Mouse (Mus musculus) forebrain, embryonic 14.5 days (tissue): ENCODE measurements around the gene B3gat3. TPM values are rescaled to one million over a fixed set of nuclear protein-coding genes. Genes with fewer than 3 reads are reported as not detected.

ENCODE experiments used
- ATAC-seq: fragments of 200-750 bp; cut with Nextera tagmentation; 2 replicates; pipeline ENCODE4 v1.8.0; 2017; ENCODE audit warnings: mild to moderate bottlenecking, moderate library complexity
- DNase-seq: peaks from one replicate; pipeline ENCODE4 v3.0.0-alpha.2; 2015; ENCODE audit warnings: low spot score
- H3K27ac ChIP-seq: fragments of 300-500 bp; sonication (generic); 2 replicates; pipeline ENCODE4 v1.5.1; 2014; ENCODE audit warnings: low read depth, mild to moderate bottlenecking, control low read depth, low read length, moderate library complexity
- H3K27me3 ChIP-seq: fragments of 300-500 bp; sonication (generic); replicated peaks from 2 replicates; pipeline ENCODE4 v1.6.1; 2014; ENCODE audit warnings: low read length, control low read depth, mixed read lengths; ENCODE audit not compliant: control insufficient read depth, insufficient read depth
- H3K36me3 ChIP-seq: fragments of 300-500 bp; sonication (generic); 2 replicates; pipeline ENCODE4 v1.6.1; 2014; ENCODE audit warnings: low read length, control low read depth; ENCODE audit not compliant: control insufficient read depth, insufficient read depth
- H3K4me1 ChIP-seq: fragments of 300-500 bp; sonication (generic); 2 replicates; pipeline ENCODE4 v1.6.1; 2014; ENCODE audit warnings: antibody characterized with exemption, low read length, control low read depth; ENCODE audit not compliant: control insufficient read depth, insufficient read depth
- H3K4me2 ChIP-seq: fragments of 300-500 bp; sonication (generic); 2 replicates; pipeline ENCODE4 v1.6.1; 2014; ENCODE audit warnings: mild to moderate bottlenecking, control low read depth, low read length
- H3K4me3 ChIP-seq: fragments of 300-500 bp; sonication (generic); 2 replicates; pipeline ENCODE4 v1.5.1; 2014; ENCODE audit warnings: low read depth, low read length, control low read depth
- H3K9ac ChIP-seq: fragments of 300-500 bp; sonication (generic); 2 replicates; pipeline ENCODE4 v1.6.1; 2014; ENCODE audit warnings: mild to moderate bottlenecking, low read length, control low read depth, moderate library complexity
- H3K9me3 ChIP-seq: fragments of 300-500 bp; sonication (generic); replicated peaks from 2 replicates; pipeline ENCODE4 v1.6.1; 2016; ENCODE audit warnings: low read length, control low read depth, mixed read lengths; ENCODE audit not compliant: control insufficient read depth
- WGBS: fragments of 180-500 bp; shearing (Covaris S2); extraction: QIAGEN DNeasy Blood & Tissue Kit; methylation state at CpG from one replicate; pipeline ENCODE4 v1.1.7; 2014; 5-methylcytosine and 5-hydroxymethylcytosine counted together
- polyA plus RNA-seq: library from polyadenylated mRNA; unstranded; fragments of >200 nt; fragmentation: Nextera tagmentation; extraction: Ambion mirVana; gene quantifications from 2 replicates; pipeline ENCODE4 v1.2.1, GENCODE M21; 2014

B3gat3 gene
- polyA plus RNA-seq, 1 experiment from 2014 or later: 53.3 TPM

DNA sequence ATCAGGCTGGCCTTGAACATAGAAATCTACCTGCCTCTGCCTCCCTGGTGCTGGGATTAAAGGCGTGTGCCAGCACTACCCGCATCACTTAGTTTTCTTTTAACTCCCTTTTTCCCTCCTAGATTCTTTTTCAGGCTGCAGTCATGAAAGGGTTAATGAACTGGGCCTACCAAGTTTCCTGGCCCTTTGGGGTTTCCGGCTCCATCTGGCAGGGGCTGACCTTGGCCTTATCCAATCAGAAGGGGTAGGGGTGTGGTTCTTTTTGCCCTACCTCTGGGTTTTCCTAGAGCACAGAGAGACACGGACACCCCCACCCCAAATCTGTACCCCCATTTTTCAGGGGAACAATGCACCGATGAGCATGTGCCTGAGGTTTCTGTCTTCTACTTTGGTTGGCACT lies 24.6 kb downstream of the B3gat3 start:
- WGBS: 31% methylated on average over 5 of the region's 5 CpGs
- Histone ChIP-seq H3K9me3 (no peaks in the 10 kb centered on the region), H3K27me3 (no peaks in the 10 kb centered on the region), H3K36me3 (peaks cover 56% of the 10 kb centered on the region), H3K4me2 (peak overlapping the region; percentile 33; the same call in 1 of the 2 replicates), H3K4me1 (peaks cover 25% of the 10 kb centered on the region), H3K9ac (peak overlapping the region; percentile 46), H3K27ac (no peak overlapping the region), H3K4me3 (no peak overlapping the region)
- peak; percentile 71 for DNase-seq
- ATAC-seq: no peak

DNA sequence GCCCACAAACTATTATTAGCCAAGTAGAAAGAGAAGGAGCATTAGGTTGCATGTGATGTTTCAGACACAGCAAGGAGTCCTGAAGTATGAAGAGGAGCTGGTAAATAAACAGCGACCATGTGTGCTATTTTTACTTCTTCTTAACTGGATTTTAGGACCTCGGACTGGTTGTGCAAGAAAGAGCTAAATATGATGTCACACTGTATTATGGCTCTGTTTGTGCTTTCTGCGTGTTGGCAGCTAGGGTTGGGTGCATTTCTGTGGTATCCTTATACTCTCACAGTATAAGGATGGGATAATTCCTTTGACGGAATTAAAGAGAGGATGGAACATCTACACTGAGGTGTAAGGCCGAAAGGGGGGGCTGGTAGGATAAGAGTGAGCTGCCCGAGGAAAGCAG lies 25.1 kb downstream of the B3gat3 start:
- ATAC-seq (no peak), DNase-seq (no peak)
- Histone ChIP-seq H3K4me1 (peaks cover 25% of the 10 kb centered on the region), H3K4me2 (peak overlapping the region; percentile 33; the same call in 1 of the 2 replicates), H3K27me3 (no peaks in the 10 kb centered on the region), H3K27ac (no peak overlapping the region), H3K36me3 (peaks cover 59% of the 10 kb centered on the region), H3K4me3 (no peak overlapping the region), H3K9ac (peak overlapping the region; percentile 46), H3K9me3 (no peaks in the 10 kb centered on the region)
- 91% methylated on average over 6 of the region's 6 CpGs for WGBS

DNA sequence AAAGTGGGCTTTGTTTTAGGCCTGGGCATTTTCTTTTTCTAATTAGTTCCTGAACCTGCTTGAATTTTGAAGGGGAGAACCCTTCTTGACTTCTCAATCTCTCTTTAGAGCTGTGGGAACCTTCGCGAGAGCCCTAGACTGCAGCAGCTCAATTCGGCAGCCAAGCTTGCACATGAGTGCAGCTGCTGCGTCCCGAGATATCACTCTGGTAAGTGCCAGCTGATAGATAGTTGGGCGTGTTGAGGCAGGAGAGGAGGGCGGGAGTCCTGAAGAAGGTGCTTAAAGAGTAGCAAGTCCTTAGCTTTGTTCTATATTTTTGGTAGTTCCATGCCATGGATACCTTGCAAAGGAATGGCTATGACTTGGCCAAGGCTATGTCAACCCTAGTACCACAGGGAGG lies 26.8 kb downstream of the B3gat3 start:
- no peak overlapping the region for H3K4me3 ChIP-seq
- H3K4me1 ChIP-seq: peaks cover 21% of the 10 kb centered on the region
- H3K9ac ChIP-seq: no peak overlapping the region
- H3K27me3 ChIP-seq: no peaks in the 10 kb centered on the region
- no peak for ATAC-seq
- 95% methylated on average over 7 of the region's 7 CpGs for WGBS
- H3K4me2 ChIP-seq: no peak overlapping the region
- H3K27ac ChIP-seq: no peak overlapping the region
- DNase-seq: no peak
- no peaks in the 10 kb centered on the region for H3K9me3 ChIP-seq
- peaks cover 76% of the 10 kb centered on the region for H3K36me3 ChIP-seq

DNA sequence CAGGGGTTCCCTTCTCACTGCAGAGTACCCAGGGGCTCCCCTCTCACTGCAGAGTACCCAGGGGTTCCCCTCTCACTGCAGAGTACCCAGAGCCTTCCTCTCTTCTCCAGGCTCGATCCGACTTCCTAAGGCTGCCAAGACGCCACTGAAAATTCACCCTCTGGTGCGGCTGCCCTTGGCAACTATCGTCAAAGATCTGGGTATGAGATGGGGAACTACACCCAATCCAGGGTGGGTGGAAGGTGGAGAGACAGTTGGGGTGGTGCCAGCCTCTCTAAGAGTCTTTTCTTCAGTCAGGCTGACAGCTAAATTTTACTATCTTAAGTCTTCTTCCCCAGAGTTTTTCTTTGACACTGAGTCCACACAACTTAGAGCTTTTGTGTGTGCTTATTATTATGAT lies 30.0 kb downstream of the B3gat3 start:
- Histone ChIP-seq H3K27me3 (no peaks in the 10 kb centered on the region), H3K9ac (no peak overlapping the region), H3K9me3 (no peaks in the 10 kb centered on the region), H3K36me3 (peaks cover 72% of the 10 kb centered on the region), H3K4me3 (no peak overlapping the region), H3K4me1 (peaks cover 19% of the 10 kb centered on the region), H3K27ac (no peak overlapping the region), H3K4me2 (no peak overlapping the region)
- WGBS: 93% methylated on average over 5 of the region's 5 CpGs
- ATAC-seq (no peak), DNase-seq (no peak)

DNA sequence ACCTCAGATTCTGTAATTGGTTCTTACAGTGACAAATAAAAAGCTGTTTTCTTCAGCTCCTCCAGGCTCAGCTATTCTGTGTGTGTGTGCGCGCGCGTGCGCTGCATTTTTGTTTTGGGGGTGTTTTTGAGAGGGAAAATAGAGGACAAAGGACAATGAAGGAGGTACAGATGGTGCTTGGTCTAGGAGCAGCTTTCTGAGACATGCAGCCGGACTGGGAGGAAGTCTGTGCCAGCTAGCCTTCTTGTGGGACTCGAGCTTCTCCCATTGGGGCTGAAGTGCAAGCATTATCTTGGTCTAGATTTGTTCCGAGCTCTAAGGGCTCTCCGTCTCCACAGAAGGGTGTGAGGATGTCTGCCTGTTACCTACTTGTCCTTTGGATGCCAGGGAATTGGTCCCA lies 32.1 kb downstream of the B3gat3 start:
- Histone ChIP-seq H3K4me2 (peak overlapping the region; percentile 68), H3K9ac (peak overlapping the region; percentile 66), H3K27ac (peak overlapping the region; percentile 98), H3K4me3 (no peak overlapping the region), H3K27me3 (no peaks in the 10 kb centered on the region), H3K9me3 (no peaks in the 10 kb centered on the region), H3K36me3 (peaks cover 68% of the 10 kb centered on the region), H3K4me1 (peaks cover 18% of the 10 kb centered on the region)
- peak; percentile 31 for ATAC-seq
- peak; percentile 73 for DNase-seq
- WGBS: 38% methylated on average over 9 of the region's 9 CpGs

DNA sequence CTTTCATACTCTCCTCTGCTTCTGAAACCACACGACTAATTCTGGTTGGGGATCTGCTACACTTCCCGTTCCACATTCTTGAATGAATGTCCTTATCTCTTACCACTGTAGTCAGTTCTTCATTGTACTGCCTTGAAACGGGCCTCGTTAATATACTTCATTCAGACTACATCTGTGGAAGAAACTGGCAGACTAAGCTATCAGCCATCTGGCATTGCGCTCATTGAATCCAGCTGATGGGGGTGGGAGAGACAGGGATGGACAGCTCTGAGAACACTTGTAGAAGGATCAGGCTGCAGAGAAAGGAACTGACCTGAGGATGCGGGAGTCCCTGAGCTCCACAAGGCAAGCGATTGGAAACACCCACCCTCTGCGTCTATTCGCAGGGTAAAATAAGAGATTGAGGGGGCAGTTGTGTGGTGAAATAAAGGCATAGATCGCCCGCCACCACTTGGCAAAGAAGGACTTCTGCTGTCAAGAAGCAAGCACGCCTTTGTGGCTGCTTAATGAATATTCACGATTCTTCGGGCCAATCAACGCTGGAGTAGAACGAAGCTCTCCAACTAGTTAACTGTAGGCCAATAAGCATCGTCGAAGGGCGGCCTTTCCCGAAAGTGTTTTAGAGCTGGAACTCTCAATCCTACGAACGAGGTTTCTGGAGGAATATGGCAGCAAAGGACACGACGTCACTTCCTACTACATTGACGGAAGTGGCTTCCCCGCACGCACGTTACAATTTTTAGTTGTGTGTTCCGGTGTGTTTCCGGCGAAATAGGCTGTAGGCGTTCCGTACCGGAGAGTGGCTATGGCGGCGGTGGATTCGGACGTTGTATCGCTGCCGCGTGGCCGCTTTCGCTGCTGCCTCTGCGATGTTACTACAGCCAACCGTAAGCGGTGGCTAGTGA lies 33.2 kb downstream of the B3gat3 start, which contains the start of gene Tut1:
TSS of gene Tut1 (plus strand) at position 713 of the 905 bp plus-strand sequence.
- Histone ChIP-seq H3K9me3 (no peaks in the 10 kb centered on the region), H3K4me1 (peaks cover 18% of the 10 kb centered on the region), H3K27me3 (no peaks in the 10 kb centered on the region), H3K4me2 (peak within 1 kb of the TSS; percentile 87), H3K27ac (peak within 1 kb of the TSS; percentile 98), H3K36me3 (peaks cover 63% of the 10 kb centered on the region), H3K9ac (peak within 1 kb of the TSS; percentile 74), H3K4me3 (peak within 1 kb of the TSS; percentile 69)
- DNase-seq (peak; percentile 100), ATAC-seq (peak; percentile 95)
- WGBS: 1% methylated on average over 46 of the region's 46 CpGs

DNA sequence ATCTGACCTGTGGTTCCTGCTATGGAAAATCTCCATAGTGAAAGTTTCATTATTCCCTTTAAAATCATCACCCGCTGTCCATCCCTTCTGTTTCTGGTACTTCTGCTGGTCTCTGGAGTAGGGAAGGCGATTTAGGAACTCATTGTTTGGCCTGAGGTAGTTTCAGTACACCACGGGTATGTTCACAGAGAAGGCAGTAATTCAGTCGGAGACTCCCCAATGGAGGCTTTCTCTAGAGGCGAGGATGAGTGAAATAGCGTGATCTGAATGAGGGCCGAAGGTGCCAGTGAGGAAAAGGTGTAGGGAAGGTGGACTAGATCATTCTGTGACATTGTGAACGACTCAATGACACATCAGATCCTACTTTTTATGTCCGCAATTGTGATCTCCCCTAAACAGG lies 34.0 kb downstream of the B3gat3 start:
- H3K27ac ChIP-seq: peak overlapping the region; percentile 98
- DNase-seq (no peak), ATAC-seq (no peak)
- H3K4me1 ChIP-seq: peaks cover 18% of the 10 kb centered on the region
- H3K4me3 ChIP-seq: peak overlapping the region; percentile 69
- H3K4me2 ChIP-seq: peak overlapping the region; percentile 87
- no peaks in the 10 kb centered on the region for H3K9me3 ChIP-seq
- WGBS: 5% methylated on average over 9 of the region's 9 CpGs
- H3K9ac ChIP-seq: peak overlapping the region; percentile 74
- H3K36me3 ChIP-seq: peaks cover 61% of the 10 kb centered on the region
- H3K27me3 ChIP-seq: no peaks in the 10 kb centered on the region

DNA sequence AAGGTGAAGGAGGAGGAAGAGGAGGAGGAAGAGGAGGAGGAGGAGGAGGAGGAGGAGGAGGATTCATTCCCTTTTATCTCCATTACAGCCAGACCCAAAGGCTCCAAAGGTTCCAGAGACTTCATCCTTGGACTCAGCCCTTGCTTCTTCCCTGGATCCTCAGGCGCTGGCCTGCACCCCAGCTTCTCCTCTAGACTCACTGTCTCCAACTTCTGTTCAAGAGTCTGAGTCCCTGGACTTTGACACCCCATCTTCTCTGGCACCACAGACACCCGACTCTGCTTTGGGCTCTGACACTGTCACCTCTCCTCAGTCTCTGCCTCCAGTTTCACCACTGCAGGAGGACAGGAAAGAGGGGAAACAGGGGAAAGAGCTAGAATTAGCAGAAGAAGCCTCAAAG lies 42.1 kb downstream of the B3gat3 start:
- H3K36me3 ChIP-seq: peaks cover 81% of the 10 kb centered on the region
- ATAC-seq (no peak), DNase-seq (no peak)
- WGBS: 83% methylated on average over 2 of the region's 2 CpGs
- peaks cover 8% of the 10 kb centered on the region for H3K4me1 ChIP-seq
- no peak overlapping the region for H3K4me2 ChIP-seq
- no peaks in the 10 kb centered on the region for H3K27me3 ChIP-seq
- H3K27ac ChIP-seq: no peak overlapping the region
- H3K9ac ChIP-seq: no peak overlapping the region
- H3K9me3 ChIP-seq: no peaks in the 10 kb centered on the region
- no peak overlapping the region for H3K4me3 ChIP-seq

DNA sequence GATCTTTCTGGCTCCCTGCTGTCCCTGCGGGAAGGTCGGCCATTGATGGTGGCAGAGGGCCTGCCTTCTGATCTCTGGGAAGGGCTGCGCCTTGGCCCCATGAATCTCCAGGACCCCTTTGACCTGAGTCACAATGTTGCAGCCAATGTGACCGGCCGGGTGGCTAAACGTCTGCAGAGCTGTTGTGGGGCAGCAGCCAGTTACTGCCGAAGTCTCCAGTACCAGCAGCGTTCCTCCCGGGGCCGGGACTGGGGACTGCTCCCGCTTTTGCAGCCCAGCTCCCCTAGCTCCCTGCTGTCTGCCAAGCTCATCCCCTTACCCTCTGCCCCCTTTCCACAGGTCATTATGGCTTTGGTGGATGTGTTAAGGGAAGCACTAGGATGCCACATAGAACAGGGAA lies 44.9 kb downstream of the B3gat3 start:
- H3K4me2 ChIP-seq: no peak overlapping the region
- H3K9ac ChIP-seq: no peak overlapping the region
- no peak overlapping the region for H3K4me3 ChIP-seq
- H3K9me3 ChIP-seq: no peaks in the 10 kb centered on the region
- peaks cover 73% of the 10 kb centered on the region for H3K36me3 ChIP-seq
- DNase-seq (no peak), ATAC-seq (no peak)
- H3K27ac ChIP-seq: no peak overlapping the region
- H3K27me3 ChIP-seq: no peaks in the 10 kb centered on the region
- peaks cover 10% of the 10 kb centered on the region for H3K4me1 ChIP-seq
- WGBS: 93% methylated on average over 11 of the region's 11 CpGs
